ENCODE assay signal across 15 mouse cellular contexts in the genomic region with DNA sequence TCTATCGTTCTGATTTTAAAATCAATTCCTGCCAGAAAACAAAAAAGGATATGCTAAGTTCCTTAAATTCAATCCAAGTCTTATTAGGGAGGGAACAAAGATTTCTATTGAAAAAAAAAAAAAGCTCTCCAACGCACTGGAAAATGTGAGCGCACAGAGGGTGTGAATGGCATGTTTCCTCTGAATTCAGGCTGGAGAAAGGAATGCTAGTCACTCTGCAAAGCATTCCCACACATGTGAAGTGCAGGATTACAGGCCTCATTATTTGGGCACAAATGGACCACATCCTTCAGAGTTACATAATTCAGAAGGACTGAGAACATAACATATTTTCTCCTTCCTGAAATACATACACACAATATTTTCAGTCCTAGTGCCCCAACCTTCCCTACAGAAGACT. TPM values are rescaled to one million over a fixed set of nuclear protein-coding genes. Genes with fewer than 3 reads are reported as not detected.
A peak's percentile ranks its signal among the peaks of the same experiment; 100 is the strongest.
DNase-seq lines count a peak whose midpoint lies in the region; ATAC-seq and TF ChIP-seq lines count a peak whose summit lies in the region.
"Had no signal": no experiment of that assay in that cellular context is flagged by ENCODE, and none has a peak within 500 bp of the region (broad histone marks: within the 10 kb centered on the region; RNA-seq: fewer than 3 reads in every experiment).

No protein-coding gene starts in this region.

- no peak overlapping the region for H3K9ac ChIP-seq in midbrain, embryonic 12.5 days (replicated peaks)
- no peak overlapping the region for H3K9ac ChIP-seq in midbrain, embryonic 16.5 days (ENCODE audit: low read depth, low read length)
- H3K9ac ChIP-seq in heart, embryonic 15.5 days: no peak overlapping the region
- H3K9ac ChIP-seq: neural tube, embryonic 13.5 days had no signal

- intact Hi-C loops in heart, postnatal 14 days (cut with DNase I): no loop called here

- ATAC-seq in midbrain, embryonic 12.5 days (ENCODE audit: low FRiP score, low read depth): no peak
- no peak for ATAC-seq in midbrain, embryonic 16.5 days
- no peak for ATAC-seq in heart, embryonic 15.5 days (replicated peaks; ENCODE audit: insufficient number of reproducible peaks, insufficient read depth, low FRiP score, low read depth)
- ATAC-seq: hindbrain, postnatal 0 days had no signal

- H3K4me1 ChIP-seq in midbrain, embryonic 12.5 days: peaks cover 28% of the 10 kb centered on the region
- no peaks in the 10 kb centered on the region; the same call in 1 of the 2 replicates for H3K4me1 ChIP-seq in midbrain, embryonic 16.5 days (ENCODE audit: control insufficient read depth, insufficient read depth, low read length)
- H3K4me1 ChIP-seq in heart, embryonic 15.5 days (replicated peaks): peaks cover 25% of the 10 kb centered on the region
- H3K4me1 ChIP-seq in olfactory bulb, adult 2 months (ENCODE audit: control insufficient read depth, insufficient read depth, low read length): peaks cover 5% of the 10 kb centered on the region; the same call in 1 of the 2 replicates

- no peaks in the 10 kb centered on the region for H3K9me3 ChIP-seq in midbrain, embryonic 12.5 days
- no peaks in the 10 kb centered on the region for H3K9me3 ChIP-seq in midbrain, embryonic 16.5 days (replicated peaks; ENCODE audit: control insufficient read depth, low read length, poor library complexity, severe bottlenecking)
- H3K9me3 ChIP-seq in heart, embryonic 15.5 days (replicated peaks): no peaks in the 10 kb centered on the region
- H3K9me3 ChIP-seq: neural tube, embryonic 13.5 days had no signal

- H3K27ac ChIP-seq in midbrain, embryonic 12.5 days (replicated peaks): 0 out of 2 replicates have a peak overlapping the region, but pooled peaks have one; percentile 30
- no peak overlapping the region for H3K27ac ChIP-seq in midbrain, embryonic 16.5 days (ENCODE audit: low read length)
- H3K27ac ChIP-seq in heart, embryonic 15.5 days: peak overlapping the region; percentile 60
- H3K27ac ChIP-seq in olfactory bulb, adult 2 months (ENCODE audit: insufficient read depth, low read depth, low read length): 0 out of 2 replicates have a peak overlapping the region, but pooled peaks have one; percentile 26

- TF ChIP-seq POLR2A in olfactory bulb, adult 2 months (IDR thresholded peaks at IDR 0.05; ENCODE audit: insufficient read depth, low read depth, low read length): no peak

- no peak overlapping the region for H3K4me2 ChIP-seq in midbrain, embryonic 12.5 days (replicated peaks)
- H3K4me2 ChIP-seq in midbrain, embryonic 16.5 days (ENCODE audit: low read length): no peak overlapping the region
- H3K4me2 ChIP-seq in heart, embryonic 15.5 days: no peak overlapping the region
- H3K4me2 ChIP-seq: neural tube, embryonic 13.5 days had no signal

- peak; percentile 24 to 29 for DNase-seq in heart, adult 9 months (ENCODE audit: low spot score in 2 of 2)
- no peak for DNase-seq in heart, postnatal 14 days
- DNase-seq in cerebellum, postnatal 25 days: no peak
- no peak for DNase-seq in natural killer cell, adult 2 months (ENCODE audit: low spot score in 2 of 2)
- DNase-seq: adrenal gland, postnatal 14 days; cerebellum, postnatal 36 days; kidney, postnatal 4 days; liver; thymus, adult 18-20 months had no signal

- no peak overlapping the region for H3K4me3 ChIP-seq in midbrain, embryonic 12.5 days
- H3K4me3 ChIP-seq in midbrain, embryonic 16.5 days (ENCODE audit: low read depth, low read length): no peak overlapping the region
- no peak overlapping the region for H3K4me3 ChIP-seq in heart, embryonic 15.5 days
- H3K4me3 ChIP-seq in olfactory bulb, adult 2 months (ENCODE audit: insufficient read depth, low read depth, low read length): no peak overlapping the region
- H3K4me3 ChIP-seq: neural tube, embryonic 13.5 days had no signal

- 31% methylated on average over 3 of the region's 3 CpGs for WGBS in midbrain, embryonic 12.5 days
- 30% methylated on average over 3 of the region's 3 CpGs for WGBS in midbrain, embryonic 16.5 days
- 52% methylated on average over 3 of the region's 3 CpGs for WGBS in heart, embryonic 15.5 days
- WGBS in olfactory bulb, adult 2 months: 52% methylated on average over 3 of the region's 3 CpGs

- H3K27me3 ChIP-seq in midbrain, embryonic 12.5 days: no peaks in the 10 kb centered on the region
- no peaks in the 10 kb centered on the region for H3K27me3 ChIP-seq in midbrain, embryonic 16.5 days (ENCODE audit: control insufficient read depth, insufficient read depth, low read depth, low read length)
- H3K27me3 ChIP-seq in heart, embryonic 15.5 days: no peaks in the 10 kb centered on the region
- H3K27me3 ChIP-seq: neural tube, embryonic 13.5 days had no signal

- no peak for TF ChIP-seq CTCF in olfactory bulb, adult 2 months (IDR thresholded peaks at IDR 0.05; ENCODE audit: insufficient read depth, low read depth, low read length)

- H3K36me3 ChIP-seq in midbrain, embryonic 12.5 days: peaks cover 19% of the 10 kb centered on the region
- no peaks in the 10 kb centered on the region; the same call in 1 of the 2 replicates for H3K36me3 ChIP-seq in midbrain, embryonic 16.5 days (ENCODE audit: control insufficient read depth, insufficient read depth, low read length)
- H3K36me3 ChIP-seq in heart, embryonic 15.5 days: peaks cover 8% of the 10 kb centered on the region; the same call in 1 of the 2 replicates

RNA-seq across cellular contexts. Expression of a gene that starts 28.9 kb away (rescaled TPM):
- total RNA-seq in heart, postnatal 14 days (2021): 1 to 10 TPM; 1.0 to 1.9 TPM
- 1.3 and 3.0 TPM in 2 replicates for polyA plus RNA-seq in midbrain, embryonic 12.5 days (2016; fragmentation: Nextera tagmentation; extraction: Ambion mirVana)
- polyA plus RNA-seq in midbrain, embryonic 16.5 days (2015; fragmentation: Nextera tagmentation; extraction: Ambion mirVana): 2.6 and 3.0 TPM in 2 replicates
- polyA plus RNA-seq in heart, embryonic 15.5 days (2015; fragmentation: Nextera tagmentation; extraction: Ambion mirVana): 1.7 and 2.7 TPM in 2 replicates
- polyA plus RNA-seq in olfactory bulb, adult 2 months (2012; ENCODE audit: insufficient read depth, insufficient read length, low replicate concordance, missing spikeins): not detected in 2 replicates

RNA-seq across cellular contexts. Expression of a gene that starts 56.0 kb away (rescaled TPM):
- 10 to 100 TPM; 12.7 to 13.5 TPM for total RNA-seq in heart, postnatal 14 days (2021)
- 34.8 and 37.2 TPM in 2 replicates for polyA plus RNA-seq in midbrain, embryonic 12.5 days (2016; fragmentation: Nextera tagmentation; extraction: Ambion mirVana)
- 29.4 and 30.7 TPM in 2 replicates for polyA plus RNA-seq in midbrain, embryonic 16.5 days (2015; fragmentation: Nextera tagmentation; extraction: Ambion mirVana)
- polyA plus RNA-seq in heart, embryonic 15.5 days (2015; fragmentation: Nextera tagmentation; extraction: Ambion mirVana): 14.3 and 18.5 TPM in 2 replicates
- polyA plus RNA-seq in olfactory bulb, adult 2 months (2012; ENCODE audit: insufficient read depth, insufficient read length, low replicate concordance, missing spikeins): 96.8 TPM in 1 of 2 replicates, not detected in the other

Comparison
In these comparisons a context has a peak if more than half of its experiments do, and no peak if none do; other contexts are left out.
1. DNase-seq: peak in heart, adult 9 months (2 of 2); none in heart, postnatal 14 days (0 of 2), cerebellum, postnatal 25 days (0 of 2) and natural killer cell, adult 2 months (0 of 2).